Mouse (Mus musculus): Measurements from ENCODE around the gene Olfr1183.
"Not testable (repeated sequence)": the region's sequence is repeated elsewhere in the genome, so short reads cannot be mapped to it uniquely, and the experiment has no call there.

- TF ChIP-seq CTCF (IDR thresholded peaks at IDR 0.05; ENCODE audit: low read depth, low read length); POLR2A (IDR thresholded peaks at IDR 0.05; ENCODE audit: extremely low read depth, insufficient read depth, low read length): not testable (repeated sequence)
Measured at GRCm38 (mm10) chr2:88454567-88454966, at the start of gene Olfr1183.
